Mouse (Mus musculus) embryonic fibroblast, embryonic 13.5 days (primary cell): Measurements from ENCODE around the gene Tuba1c.

Experiments
- CTCF ChIP-seq: IDR thresholded peaks from 2 replicates; pipeline ENCODE4 v1.5.1; 2011; ENCODE audit warnings: mild to moderate bottlenecking, control low read depth, low read length, moderate library complexity, borderline replicate concordance; ENCODE audit not compliant: insufficient read depth
- POLR2A ChIP-seq: IDR thresholded peaks from 2 replicates; pipeline ENCODE4 v1.6.1; 2011; ENCODE audit warnings: low read depth, mild to moderate bottlenecking, control low read depth, low read length, moderate library complexity

DNA sequence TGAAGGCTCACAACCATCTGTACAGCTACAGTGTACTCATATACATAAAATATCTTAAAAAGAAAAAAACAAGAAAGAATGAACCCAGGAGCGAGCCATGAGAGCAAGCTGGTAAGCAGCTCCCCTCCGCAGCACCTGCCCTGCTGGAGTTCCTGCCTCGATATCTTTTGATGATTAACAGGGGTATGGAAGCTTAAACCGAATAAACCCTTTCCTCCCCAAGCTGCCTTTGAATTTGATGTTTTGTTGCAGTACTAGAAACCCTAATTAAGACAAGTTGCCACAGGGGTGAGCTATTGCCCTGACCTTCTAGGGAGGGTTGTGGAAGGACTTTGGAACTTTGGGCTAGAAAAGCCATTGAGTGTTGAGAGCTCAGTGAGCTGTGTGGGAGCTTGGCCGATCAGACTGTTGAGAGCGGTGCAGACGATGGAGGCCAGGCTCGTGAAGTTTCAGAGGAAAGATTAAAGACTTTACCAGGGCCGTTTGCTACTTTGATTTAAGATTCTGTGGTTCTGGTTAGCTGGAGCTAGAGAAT lies 15.1 kb upstream of the Tuba1c start:
- TF ChIP-seq CTCF (no peak), POLR2A (no peak)
